In the genomic region with DNA sequence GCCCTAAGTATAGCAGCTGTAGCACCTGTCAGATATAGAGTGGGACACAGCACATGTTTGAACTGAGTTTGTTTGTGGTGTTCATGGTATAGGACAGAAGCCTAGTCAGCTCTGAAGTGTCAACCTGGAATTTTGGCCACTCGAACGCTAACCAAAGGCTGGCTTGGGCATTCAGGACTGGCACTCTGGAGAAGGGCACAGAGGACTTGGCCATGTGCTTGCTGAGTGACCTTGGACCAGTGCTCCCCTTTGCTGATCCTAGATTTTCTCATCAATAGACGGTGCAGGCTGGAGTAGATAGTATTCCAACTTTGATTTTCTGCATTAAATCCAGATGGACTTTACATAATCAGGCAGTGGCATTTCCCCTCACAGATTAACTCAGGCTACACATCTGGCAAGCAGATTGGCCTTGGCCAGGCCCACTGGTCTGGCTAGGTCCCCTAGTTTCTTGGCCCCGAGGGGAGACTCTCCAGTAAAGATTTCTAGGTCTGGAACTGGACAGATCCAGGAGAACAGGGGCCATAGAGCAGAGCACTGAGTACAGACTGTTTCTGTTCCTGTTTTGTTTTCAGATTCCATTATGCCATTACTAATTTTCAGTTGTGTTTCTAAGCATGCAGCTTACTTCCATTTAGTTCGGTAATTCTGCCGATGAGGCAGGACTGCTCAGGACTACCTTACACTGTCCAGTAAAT, we compare ENCODE assay signal across 11 mouse cellular contexts. TPM values are rescaled to one million over a fixed set of nuclear protein-coding genes. Genes with fewer than 3 reads are reported as not detected.
A peak's percentile ranks its signal among the peaks of the same experiment; 100 is the strongest.
DNase-seq lines count a peak whose midpoint lies in the region; ATAC-seq lines count a peak whose summit lies in the region.
"Had no signal": no experiment of that assay in that cellular context is flagged by ENCODE, and none has a peak within 500 bp of the region (broad histone marks: within the 10 kb centered on the region; RNA-seq: fewer than 3 reads in every experiment).

No protein-coding gene starts in this region.

- peak; percentile 23 for DNase-seq in embryo, embryonic 11 days
- no peak for DNase-seq in embryo, embryonic 10 days (ENCODE audit: low spot score)
- no peak for DNase-seq in neural tube, embryonic 10.5 days (ENCODE audit: extremely low spot score, low spot score)
- DNase-seq in heart, postnatal 14 days, result peak; percentile 49 to 51
- peak; percentile 50 for DNase-seq in skeletal muscle tissue, adult 2 months (ENCODE audit: low read depth, low spot score)
- no peak for DNase-seq in testis, postnatal 10 days (ENCODE audit: low spot score)
- no peak for DNase-seq in left cerebral cortex, adult 11 months (ENCODE audit: low spot score)

- H3K36me3 ChIP-seq in neural tube, embryonic 15.5 days, result 0 out of 2 replicates have a peak, but pooled peaks cover 3% of the 10 kb centered on the region
- H3K36me3 ChIP-seq: heart, embryonic 15.5 days had no signal

- no peak overlapping the region for H3K9ac ChIP-seq in neural tube, embryonic 15.5 days (replicated peaks)
- H3K9ac ChIP-seq: heart, embryonic 15.5 days; midbrain, embryonic 12.5 days had no signal

- H3K4me1 ChIP-seq in neural tube, embryonic 15.5 days, result peaks cover 58% of the 10 kb centered on the region

- H3K27ac ChIP-seq in neural tube, embryonic 15.5 days (replicated peaks), result 0 out of 2 replicates have a peak overlapping the region, but pooled peaks have one; percentile 48

- H3K27me3 ChIP-seq in neural tube, embryonic 15.5 days (replicated peaks), result no peaks in the 10 kb centered on the region
- H3K27me3 ChIP-seq: heart, embryonic 15.5 days; midbrain, embryonic 12.5 days had no signal

- no peak overlapping the region for H3K4me3 ChIP-seq in neural tube, embryonic 15.5 days (replicated peaks)
- H3K4me3 ChIP-seq: heart, embryonic 15.5 days; layer of hippocampus, adult 2 months; midbrain, embryonic 12.5 days had no signal

- ATAC-seq in neural tube, embryonic 15.5 days (ENCODE audit: low FRiP score), result no peak

- 91% methylated on average over 6 of the region's 6 CpGs for WGBS in neural tube, embryonic 15.5 days

- no peaks in the 10 kb centered on the region for H3K9me3 ChIP-seq in neural tube, embryonic 15.5 days (replicated peaks)
- H3K9me3 ChIP-seq: heart, embryonic 15.5 days; midbrain, embryonic 12.5 days had no signal

- intact Hi-C loops in heart, postnatal 14 days (cut with DNase I), result no loop called here

- H3K4me2 ChIP-seq in neural tube, embryonic 15.5 days, result no peak overlapping the region
- H3K4me2 ChIP-seq: heart, embryonic 15.5 days; midbrain, embryonic 12.5 days had no signal

RNA-seq across cellular contexts. Expression of a gene that starts 53.4 kb away (rescaled TPM):
- 84.9 and 85.5 TPM in 2 replicates for polyA plus RNA-seq in neural tube, embryonic 15.5 days (2015; fragmentation: Nextera tagmentation; extraction: Ambion mirVana)
- total RNA-seq in heart, postnatal 14 days (2021), result 10 to 100 TPM; 90.0 to 98.9 TPM

RNA-seq across cellular contexts. Expression of a gene that starts 53.5 kb away (rescaled TPM):
- polyA plus RNA-seq in neural tube, embryonic 15.5 days (2015; fragmentation: Nextera tagmentation; extraction: Ambion mirVana), result 4.4 and 4.7 TPM in 2 replicates
- total RNA-seq in heart, postnatal 14 days (2021), result 10 to 100 TPM; 11.7 to 14.5 TPM

Comparison
In these comparisons a context has a peak if more than half of its experiments do, and no peak if none do; other contexts are left out.
1. DNase-seq: peak in embryo, embryonic 11 days (single experiment), heart, postnatal 14 days (2 of 2) and skeletal muscle tissue, adult 2 months (single experiment); none in embryo, embryonic 10 days (single experiment), neural tube, embryonic 10.5 days (single experiment), testis, postnatal 10 days (single experiment) and left cerebral cortex, adult 11 months (single experiment).